Mouse (Mus musculus) kidney, postnatal 25 days (tissue): Measurements from ENCODE around the gene Rem2.
A peak's percentile ranks its signal among the peaks of the same experiment; 100 is the strongest.

ENCODE experiments used
- DNase-seq, 2 experiments: peaks; one replicate each; pipeline ENCODE4 v3.0.0; 2021; ENCODE audit warnings: mixed read lengths in 2 of 2

Rem2 gene

GRCm38 (mm10) chr14:54475941-54476844, at the start of gene Rem2:
TSS of gene Rem2 (plus strand) at chr14:54476100.
- DNase-seq = peak; percentile 69 to 76

DNA sequence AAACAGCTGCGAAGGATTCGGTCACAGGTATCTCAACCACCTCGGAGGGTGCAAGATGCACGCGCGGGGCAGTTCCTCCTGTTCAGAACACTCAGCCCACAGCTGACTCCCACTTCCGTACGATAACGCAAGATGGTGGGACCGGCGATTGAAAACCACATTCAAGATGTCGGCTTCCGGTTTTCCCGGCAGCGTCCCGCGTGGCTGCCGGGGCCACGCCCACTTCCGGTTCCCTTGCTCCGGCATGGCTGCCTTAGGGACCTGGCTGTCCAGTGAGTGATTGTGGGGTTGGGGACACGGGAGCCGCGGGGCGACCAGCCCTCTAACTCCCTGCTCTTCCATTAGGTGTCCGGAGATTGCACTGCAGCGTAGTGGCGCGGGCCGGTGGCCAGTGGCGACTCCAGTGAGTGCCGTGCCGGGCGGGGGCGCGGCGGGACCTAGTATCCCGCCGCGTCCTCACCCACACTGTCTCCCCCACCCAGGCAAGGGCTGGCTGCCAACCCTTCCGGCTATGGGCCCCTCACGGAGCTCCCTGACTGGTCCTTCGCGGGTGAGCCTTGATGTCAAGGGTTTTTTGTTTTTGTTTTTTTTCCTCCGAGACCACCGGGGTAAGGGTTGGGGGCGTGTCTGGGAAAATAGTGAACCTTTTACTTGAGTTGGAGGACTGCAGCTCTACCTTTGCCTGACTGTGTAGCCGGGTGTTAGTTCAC, 49.1 kb upstream of the Rem2 start, which contains the start of gene Mrpl52:
Mrpl52 (plus strand) TSS at position 221 of the 710 bp plus-strand sequence.
- DNase-seq = peak; percentile 95 to 96

- no peak for DNase-seq
Observed at GRCm38 (mm10) chr14:54427696-54428095, 48.2 kb upstream of the Rem2 start.

DNA sequence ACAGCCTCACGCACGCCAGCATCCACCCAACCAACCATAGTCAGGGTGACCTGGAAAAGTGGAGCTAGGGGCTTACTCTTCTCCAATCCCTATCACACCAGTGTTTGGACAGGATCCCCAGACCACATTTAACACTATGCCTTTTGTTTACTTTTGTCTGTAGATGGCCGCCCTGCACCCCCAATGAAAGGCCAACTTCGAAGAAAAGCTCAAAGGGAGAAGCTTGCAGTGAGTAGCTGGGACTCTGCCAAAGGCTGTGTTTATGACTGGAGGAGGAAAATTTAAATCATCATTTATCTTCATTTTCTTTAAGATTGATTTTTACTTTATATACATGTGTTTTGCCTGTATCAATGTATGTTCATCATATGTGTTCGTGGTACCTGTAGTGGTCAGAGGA, 47.5 kb upstream of the Rem2 start:
- no peak for DNase-seq

GRCm38 (mm10) chr14:54429332-54430093, 46.4 kb upstream of the Rem2 start:
- DNase-seq = no peak

GRCm38 (mm10) chr14:54430406-54431145, 45.3 kb upstream of the Rem2 start:
- DNase-seq = no peak

- peak; percentile 59 to 78 for DNase-seq
Observed at GRCm38 (mm10) chr14:54431334-54432077, 44.4 kb upstream of the Rem2 start, which contains the start of gene Mmp14. TSS of gene Mmp14 (plus strand) at chr14:54431612.

- DNase-seq = peak; percentile 46 to 70
Observed at GRCm38 (mm10) chr14:54432078-54432836, 43.6 kb upstream of the Rem2 start.

GRCm38 (mm10) chr14:54432837-54433830, 42.8 kb upstream of the Rem2 start:
- no peak for DNase-seq

GRCm38 (mm10) chr14:54433941-54434531, 41.9 kb upstream of the Rem2 start:
- no peak for DNase-seq

GRCm38 (mm10) chr14:54435194-54435918, 40.5 kb upstream of the Rem2 start:
- no peak for DNase-seq

DNA sequence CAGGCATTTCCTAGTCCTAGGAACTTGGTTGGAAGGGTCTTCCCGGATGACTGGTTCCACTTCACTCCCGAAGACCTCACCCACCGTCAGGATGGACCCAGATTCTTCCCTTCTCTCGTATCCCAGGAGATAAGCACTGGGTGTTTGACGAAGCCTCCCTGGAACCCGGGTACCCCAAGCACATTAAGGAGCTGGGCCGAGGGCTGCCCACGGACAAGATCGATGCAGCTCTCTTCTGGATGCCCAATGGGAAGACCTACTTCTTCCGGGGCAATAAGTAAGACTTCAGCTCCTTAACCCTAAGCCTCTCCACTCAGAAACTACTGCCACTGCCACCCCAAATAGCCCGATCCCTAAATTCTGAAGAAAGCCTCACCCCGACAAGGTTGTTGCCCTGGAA, 36.7 kb upstream of the Rem2 start:
- no peak for DNase-seq

DNA sequence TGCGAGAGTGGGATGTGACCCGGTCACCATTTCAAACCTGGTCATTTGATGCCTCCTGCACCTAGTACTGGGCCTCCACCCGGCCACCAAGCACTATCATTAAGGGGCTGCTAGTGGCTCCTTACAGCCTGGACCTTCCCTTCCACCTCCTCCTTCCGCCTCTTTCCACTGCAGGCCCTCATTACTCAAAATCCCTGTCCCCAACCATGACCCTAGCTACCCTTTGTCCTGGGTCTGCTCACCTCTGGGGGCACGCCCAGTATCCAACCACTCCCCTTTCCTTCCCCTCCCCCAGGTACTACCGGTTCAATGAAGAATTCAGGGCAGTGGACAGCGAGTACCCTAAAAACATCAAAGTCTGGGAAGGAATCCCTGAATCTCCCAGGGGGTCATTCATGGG, 36.3 kb upstream of the Rem2 start:
- no peak for DNase-seq

GRCm38 (mm10) chr14:54440538-54440937, 35.4 kb upstream of the Rem2 start:
- DNase-seq = no peak

- no peak for DNase-seq
Observed at GRCm38 (mm10) chr14:54441365-54441764, 34.5 kb upstream of the Rem2 start.

DNA sequence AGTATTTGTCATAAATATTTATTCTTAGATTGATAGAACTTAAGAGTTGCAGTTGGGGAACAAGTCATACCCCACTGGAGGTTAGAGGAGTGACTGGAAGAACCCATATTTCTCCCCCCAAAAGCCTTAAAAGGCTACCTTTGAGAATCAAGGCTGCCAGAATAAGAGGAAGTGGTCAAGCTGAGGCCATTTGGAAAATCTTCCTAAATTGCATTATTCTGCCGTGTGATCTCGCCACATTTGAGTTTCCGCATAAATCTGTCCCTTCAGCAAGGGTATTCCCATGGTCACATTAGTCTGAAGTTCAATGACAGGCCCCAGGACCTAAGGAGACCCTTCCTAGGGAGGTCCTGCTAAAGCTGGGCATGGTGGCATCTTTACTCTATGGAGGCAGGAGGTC, 33.4 kb upstream of the Rem2 start:
- no peak for DNase-seq

DNA sequence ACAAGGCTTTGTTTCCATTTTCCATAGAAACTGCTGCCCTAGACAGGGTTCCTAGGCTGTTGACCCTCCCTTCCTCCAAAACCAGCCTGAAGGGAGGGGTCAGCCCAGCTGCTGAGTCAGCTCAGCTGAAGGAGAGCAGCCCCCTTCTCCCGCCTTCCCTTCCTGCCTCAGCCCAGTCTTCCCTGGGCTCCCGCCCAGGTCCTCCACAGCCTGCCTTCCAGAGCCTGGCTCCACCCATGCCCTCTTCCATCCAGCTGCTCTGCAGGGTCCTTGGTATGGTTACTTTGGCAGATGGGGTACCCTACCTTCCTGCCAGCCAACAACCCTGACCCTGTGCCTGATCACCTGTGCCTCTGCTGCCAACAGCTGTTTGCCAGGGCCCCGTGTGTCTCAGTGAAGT, 32.7 kb upstream of the Rem2 start:
- DNase-seq = no peak
